Mouse (Mus musculus): ENCODE data around the gene Arid3b.

- no peak for TF ChIP-seq CTCF (IDR thresholded peaks at IDR 0.05; ENCODE audit: insufficient read depth, low read length)
- no peak for TF ChIP-seq POLR2A (IDR thresholded peaks at IDR 0.05; ENCODE audit: borderline replicate concordance, extremely low read depth, low read depth, low read length)
These were observed 22.6 kb downstream of the Arid3b start for GRCm38 (mm10) chr9:57814014-57814413.
